Mouse (Mus musculus) adrenal gland, postnatal 0 days (tissue): ENCODE results near the gene Lrrc74a. TPM values are rescaled to one million over a fixed set of nuclear protein-coding genes. Genes with fewer than 3 reads are reported as not detected.

Experiments used
- polyA plus RNA-seq: library from polyadenylated mRNA; unstranded; fragments of >200 nt; fragmentation: Nextera tagmentation; extraction: Ambion mirVana; gene quantifications from 2 replicates; pipeline ENCODE4 v1.2.1, GENCODE M21; 2015

Lrrc74a gene
- not detected in 2 replicates for polyA plus RNA-seq

DNA sequence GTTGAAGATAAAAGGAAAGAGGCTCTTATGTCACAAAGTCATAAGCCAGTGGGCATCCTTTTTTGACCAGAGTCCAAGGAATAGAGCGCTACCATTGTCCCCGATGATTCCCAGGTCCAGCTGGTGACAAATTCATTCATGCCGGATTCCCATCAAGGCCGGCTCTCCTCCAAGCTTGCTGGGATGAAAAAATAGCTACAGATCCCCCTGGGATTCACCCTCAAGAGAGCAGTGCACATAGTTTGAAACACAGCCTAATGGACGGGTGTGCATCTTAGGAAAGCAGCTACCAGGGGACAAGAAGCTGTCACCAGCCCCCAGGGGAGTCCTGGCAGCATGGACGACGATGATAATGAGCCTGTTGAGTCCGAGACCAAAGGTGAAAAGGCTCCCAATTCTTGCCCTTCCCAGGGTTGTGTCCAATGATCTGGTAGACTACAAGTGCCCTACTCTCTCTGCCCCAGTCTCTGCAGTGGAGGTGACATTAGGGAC lies at the start of gene Lrrc74a:
Lrrc74a (plus strand) TSS at position 51 of the 492 bp plus-strand sequence.

DNA sequence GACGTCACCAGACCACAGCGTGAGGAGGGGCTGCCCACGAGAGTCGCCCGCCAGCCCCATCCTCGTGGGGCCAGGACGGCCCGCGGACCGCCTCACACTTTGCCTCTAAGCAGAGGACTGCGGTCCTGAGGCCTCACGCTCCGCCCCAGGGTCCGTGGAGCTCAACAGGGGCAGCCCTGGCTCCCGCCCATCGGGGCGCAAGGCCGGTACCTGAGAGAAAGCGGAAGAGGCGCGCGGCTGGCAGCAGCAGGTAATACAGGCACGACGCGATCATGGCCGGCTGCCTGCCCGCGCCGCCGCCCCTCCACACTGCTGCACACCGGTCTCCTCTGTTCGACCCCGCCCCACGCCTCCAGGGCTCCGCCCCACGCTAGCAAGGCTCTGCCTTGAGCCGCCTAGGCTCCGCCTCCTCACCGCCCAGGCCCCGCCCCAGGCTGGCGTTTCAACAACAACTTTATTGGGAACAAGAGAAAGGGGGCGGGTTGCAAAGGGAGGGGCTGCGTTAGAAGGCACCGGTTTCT lies 8.0 kb upstream of the Lrrc74a start, which contains the start of gene Angel1:
Angel1 (minus strand) TSS at position 341 of the 521 bp plus-strand sequence.

Other genes with a start within 250 kb of the Lrrc74a start
- 6.9 and 10.8 TPM in 2 replicates for gene Vash1, start 55.7 kb upstream of the Lrrc74a start, polyA plus RNA-seq
- 3.6 and 4.7 TPM in 2 replicates for gene Angel1, start 7.9 kb upstream of the Lrrc74a start, polyA plus RNA-seq
- gene Irf2bpl, start 150.4 kb downstream of the Lrrc74a start, polyA plus RNA-seq = 32.9 and 40.4 TPM in 2 replicates
- gene Cipc, start 212.7 kb downstream of the Lrrc74a start, polyA plus RNA-seq = 6.7 and 8.6 TPM in 2 replicates